Mouse (Mus musculus): ENCODE measurements around the gene Rab19. TPM values are rescaled to one million over a fixed set of nuclear protein-coding genes. Genes with fewer than 3 reads are reported as not detected.

Rab19 gene
- 4.0 and 5.5 TPM in 2 replicates for polyA plus RNA-seq (2015; fragmentation: Nextera tagmentation; extraction: Ambion mirVana)

DNA sequence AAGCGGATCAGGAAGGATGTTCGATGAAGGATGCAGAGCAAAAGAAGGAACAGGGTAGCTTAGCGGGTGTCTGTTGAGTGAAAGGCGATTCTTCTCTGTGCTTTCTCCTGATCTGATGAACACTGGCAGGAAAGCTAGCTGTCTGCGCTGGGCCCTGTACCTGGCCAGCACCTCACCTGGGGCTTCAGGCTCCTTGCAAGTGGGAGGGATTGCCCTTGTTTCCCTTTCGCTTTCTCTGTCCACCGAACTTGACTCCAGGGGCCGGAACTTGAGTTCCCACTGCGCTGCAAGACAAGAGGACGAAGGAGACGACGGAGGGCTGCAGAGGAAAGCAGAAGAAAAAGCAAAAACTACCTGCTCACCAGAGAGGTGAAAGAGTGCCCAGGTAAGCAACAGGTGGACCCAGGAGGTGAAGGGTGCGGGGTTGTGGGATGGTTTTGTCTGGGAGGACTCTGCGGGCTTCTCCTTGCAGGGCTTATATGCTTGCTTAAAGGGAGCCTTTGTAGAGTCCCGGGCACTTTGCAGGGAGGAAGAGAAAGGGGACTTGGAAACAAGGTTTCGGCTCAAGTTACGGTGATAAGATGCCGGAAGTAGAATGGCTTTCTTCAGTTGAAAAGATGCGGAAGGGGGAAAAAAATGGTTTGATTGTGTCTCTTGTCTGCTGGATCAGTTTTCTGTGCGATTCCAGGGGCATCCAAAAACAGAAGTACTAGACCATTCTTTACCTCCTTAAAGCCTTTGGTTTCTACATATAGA lies at the start of gene Rab19:
Gene Rab19, plus strand, starts transcription at position 51 of the 756 bp plus-strand sequence.

DNA sequence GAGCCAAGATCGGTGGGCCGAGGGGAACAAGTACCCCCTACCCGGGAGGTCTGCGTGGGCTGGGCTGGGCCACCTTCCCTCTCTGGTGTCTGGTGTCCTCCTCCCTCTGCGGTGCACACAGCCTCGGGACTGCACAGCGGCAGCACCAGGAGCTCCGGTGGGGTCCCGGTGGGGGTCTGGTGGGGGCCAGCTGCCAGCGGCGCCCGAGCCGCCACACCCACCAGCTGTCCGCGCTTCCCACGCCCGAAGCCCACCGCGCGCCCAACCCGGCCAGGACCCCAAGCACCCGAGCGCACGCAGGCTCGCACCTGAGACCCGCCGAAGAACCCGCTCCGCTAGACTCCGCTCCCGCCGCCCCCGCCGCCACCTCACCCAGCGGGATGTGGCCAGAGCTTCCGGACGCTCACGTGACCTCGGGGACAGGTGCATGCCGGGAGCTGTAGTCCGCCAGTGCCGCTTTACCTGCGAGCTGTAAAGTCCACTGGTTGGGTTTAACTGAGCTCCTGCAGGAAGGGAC lies 3.6 kb upstream of the Rab19 start, which contains the start of gene Slc37a3:
Gene Slc37a3, minus strand, starts transcription at position 365 of the 517 bp plus-strand sequence.

DNA sequence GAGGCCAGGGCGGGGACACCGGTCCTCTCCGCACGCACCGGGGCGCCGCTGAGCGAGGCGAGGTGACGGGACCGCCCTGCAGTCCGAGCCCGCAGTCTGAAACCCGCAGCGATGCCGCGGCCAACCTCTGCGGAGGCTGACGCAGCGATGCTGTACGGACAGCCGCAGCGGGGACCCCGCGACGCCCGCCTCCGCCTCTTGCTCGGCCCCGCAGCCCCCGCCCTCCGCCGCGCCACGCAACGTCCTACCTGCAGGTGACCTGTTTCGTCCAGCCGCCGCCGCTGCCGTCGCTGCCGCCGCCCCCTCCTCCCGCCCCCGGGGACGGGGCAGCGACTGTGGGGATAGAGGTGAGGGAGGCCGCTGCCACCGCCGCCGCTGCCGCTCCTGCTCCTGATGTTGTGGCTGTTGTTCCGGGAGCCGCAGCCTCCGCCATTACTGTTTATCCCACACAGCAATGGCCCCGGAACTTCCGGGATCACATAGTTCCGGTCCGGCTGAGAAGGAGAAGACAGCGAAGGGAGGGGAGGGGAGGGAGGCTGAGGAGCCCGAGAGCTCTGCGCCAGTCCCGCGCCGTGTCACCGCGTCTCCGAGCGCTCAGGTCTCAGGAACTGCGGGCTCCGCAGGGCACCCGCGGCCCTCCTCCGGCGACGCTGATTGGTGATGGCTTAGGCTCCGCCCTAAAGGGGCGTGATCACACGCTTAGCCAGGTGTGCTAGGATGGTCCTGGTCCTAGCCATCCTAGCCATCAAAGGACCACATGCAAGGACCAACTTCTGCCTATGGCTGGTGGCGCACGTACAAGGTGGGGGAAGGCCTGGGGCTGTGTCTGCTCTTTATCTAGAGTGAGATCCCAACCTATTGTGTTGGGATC lies 39.1 kb downstream of the Rab19 start, which contains the start of gene Mkrn1:
Gene Mkrn1, minus strand, starts transcription at position 612 of the 871 bp plus-strand sequence.

Other genes starting within 250 kb of the Rab19 start
- gene Kdm7a, start 174.4 kb upstream of the Rab19 start, polyA plus RNA-seq (2015; fragmentation: Nextera tagmentation; extraction: Ambion mirVana): 2.4 and 3.4 TPM in 2 replicates
- 27.1 and 28.2 TPM in 2 replicates for gene Slc37a3, start 3.5 kb upstream of the Rab19 start, polyA plus RNA-seq (2015; fragmentation: Nextera tagmentation; extraction: Ambion mirVana)
- gene Mkrn1, start 39.3 kb downstream of the Rab19 start, polyA plus RNA-seq (2015; fragmentation: Nextera tagmentation; extraction: Ambion mirVana): 127 and 132 TPM in 2 replicates
- gene Dennd2a, start 176.7 kb downstream of the Rab19 start, polyA plus RNA-seq (2015; fragmentation: Nextera tagmentation; extraction: Ambion mirVana): 12.3 and 13.6 TPM in 2 replicates
- gene Adck2, start 192.7 kb downstream of the Rab19 start, polyA plus RNA-seq (2015; fragmentation: Nextera tagmentation; extraction: Ambion mirVana): 22.9 and 26.4 TPM in 2 replicates
- 0.65 and 1.6 TPM in 2 replicates for gene Gm42420, start 204.6 kb downstream of the Rab19 start, polyA plus RNA-seq (2015; fragmentation: Nextera tagmentation; extraction: Ambion mirVana)
- gene Ndufb2, start 211.4 kb downstream of the Rab19 start, polyA plus RNA-seq (2015; fragmentation: Nextera tagmentation; extraction: Ambion mirVana): 600 and 1,097 TPM in 2 replicates